Mouse (Mus musculus) B cell, adult 2 months (primary cell): ENCODE measurements around the gene Myh7.
A peak's percentile ranks its signal among the peaks of the same experiment; 100 is the strongest.

Experiments
- DNase-seq, 2 experiments: peaks; one replicate each; pipeline ENCODE4 v3.0.0; 2022

Gene Myh7

GRCm38 (mm10) chr14:54941024-54941978 lies 53.1 kb downstream of the Myh7 start:
- DNase-seq: no peak

DNA sequence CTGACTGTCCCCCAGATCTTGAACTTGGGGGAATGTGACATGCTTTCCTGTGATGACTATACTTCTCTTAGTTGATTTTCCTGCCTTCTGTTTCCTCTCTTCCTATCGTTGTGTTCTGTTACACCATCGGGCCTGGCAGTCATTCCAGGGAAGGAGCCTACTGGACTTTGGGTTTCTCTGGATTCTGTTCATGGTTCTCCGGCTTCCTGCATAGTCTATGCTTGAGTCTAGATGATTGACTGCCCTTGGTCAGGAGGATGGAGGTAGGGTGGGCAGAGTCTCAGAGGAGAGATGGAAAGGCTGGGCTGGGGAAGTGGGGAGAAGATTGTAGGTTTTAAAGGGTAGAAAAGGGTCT lies 54.3 kb downstream of the Myh7 start:
- DNase-seq: no peak

DNA sequence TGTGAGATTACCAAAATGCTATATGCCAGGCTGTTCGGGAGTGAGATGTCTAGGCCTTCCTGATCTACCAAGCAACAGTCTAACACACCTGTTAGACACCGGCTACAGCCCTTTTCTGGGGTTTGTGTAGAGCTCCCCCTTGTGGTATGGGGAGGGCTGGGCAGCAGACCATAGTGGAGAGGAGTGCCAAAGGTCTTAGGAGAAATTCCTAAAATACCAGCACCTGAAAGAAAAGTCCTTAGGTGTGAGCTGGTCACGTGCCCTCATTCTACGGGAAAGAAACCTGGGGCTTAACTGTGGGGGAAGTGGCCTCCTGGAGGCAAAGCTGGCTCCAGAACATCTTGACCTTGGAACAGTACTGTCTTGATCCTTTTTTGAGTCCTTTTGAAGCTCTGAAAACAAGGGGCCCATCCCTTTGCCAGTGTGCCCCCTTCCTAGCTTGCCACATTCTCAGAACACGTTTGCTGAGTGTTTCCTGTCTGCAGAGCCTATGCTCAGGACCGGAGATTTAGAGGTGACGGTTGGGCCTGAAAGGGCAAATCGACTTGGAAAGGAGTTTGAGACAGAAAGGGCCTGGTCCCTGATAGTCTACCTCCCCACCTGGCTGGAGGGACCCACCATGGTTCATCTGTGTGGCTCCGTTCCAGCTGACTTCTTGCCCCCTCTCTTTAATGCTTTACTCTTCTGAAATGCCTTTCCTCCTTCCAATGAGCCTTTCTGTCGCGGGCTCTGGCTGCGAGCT lies 54.8 kb downstream of the Myh7 start:
- DNase-seq: peak; percentile 80

- DNase-seq: no peak
Measured at GRCm38 (mm10) chr14:54938431-54939219, 55.8 kb downstream of the Myh7 start.

DNA sequence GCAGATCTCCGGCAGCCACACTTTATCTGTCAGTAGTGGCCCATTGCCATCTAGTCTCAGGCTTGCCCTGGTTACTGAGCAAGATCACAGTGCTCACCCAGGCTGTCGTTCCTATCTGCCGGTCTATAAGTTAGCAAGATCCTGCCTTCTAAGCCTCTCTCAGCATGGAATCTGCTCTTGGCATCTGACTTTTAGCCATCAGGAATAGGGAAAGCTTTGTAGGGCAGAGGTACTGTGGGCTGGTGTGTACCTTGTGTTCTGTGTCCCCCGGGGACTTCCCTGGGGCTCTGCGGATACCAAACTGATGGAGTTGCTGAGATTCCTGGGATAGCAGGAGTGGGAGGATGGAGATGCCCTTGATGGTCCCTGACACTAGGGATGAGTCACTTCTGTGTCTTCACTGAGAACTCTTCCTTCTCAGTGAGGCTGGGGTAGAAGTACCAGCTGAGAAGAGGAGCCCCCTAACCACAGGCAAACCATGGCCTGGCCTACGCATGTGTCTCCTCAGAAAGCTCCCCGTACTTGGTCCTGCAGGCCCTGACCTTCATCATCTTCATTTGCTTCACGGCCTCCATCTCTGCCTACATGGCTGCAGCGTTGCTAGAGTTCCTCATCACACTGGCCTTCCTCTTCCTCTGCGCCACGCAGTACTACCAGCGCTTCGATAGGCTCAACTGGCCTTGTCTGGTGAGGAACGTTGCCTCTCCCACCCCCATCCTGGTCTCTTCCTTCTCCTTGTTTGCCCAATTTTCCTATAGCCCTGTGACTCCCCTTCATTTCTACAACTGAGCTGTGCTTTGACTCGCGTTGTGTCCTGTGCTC lies 56.9 kb downstream of the Myh7 start:
- no peak for DNase-seq

GRCm38 (mm10) chr14:54936831-54937160 lies 57.6 kb downstream of the Myh7 start:
- no peak for DNase-seq

DNA sequence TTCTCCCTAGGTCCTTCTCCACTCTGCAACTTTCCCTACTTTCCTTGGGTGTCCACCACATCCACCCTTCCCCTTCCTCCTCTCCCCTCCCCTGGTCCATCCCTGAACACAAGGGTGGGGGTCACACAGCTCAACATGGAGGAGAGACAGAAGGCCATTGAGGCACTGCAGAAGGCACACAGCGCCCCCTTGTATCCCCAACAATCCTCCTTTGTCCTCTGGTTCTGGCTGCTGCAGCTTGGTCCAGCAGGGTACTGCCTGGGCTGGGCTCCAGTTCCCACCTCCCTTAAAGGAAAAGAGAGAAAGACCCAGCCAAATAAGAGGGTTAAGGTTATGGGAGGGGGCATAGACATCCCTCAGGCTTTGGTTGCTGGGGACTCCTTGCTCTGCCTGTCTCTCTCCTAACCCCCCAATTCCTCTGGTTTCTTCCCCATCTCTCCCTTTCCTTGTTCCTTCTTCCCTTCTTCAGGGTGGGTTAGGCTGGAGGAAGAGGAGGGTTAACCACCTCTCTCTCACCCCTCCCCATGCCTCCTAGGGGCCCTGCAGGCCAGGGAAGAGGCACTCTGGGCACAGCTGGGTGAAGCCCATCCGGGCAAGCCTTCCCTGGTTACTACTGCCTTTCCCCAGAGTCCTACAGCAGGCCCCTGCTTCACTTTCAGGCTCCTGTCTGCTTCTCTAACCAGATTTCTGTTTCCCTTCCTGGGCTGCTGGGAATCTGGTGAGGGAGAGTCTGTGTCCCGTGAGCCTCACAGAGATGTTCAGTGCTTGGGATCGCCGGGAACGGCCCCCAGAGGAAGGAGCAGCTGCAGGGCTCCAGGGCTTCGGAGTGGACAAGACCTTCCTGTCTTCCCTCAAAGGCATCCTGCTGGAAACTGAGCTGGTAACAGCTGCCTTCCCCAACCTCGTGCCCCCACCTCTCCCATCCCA lies 58.3 kb downstream of the Myh7 start, which contains the start of gene Cmtm5:
Gene Cmtm5, plus strand, starts transcription at position 358 of the 927 bp plus-strand sequence.
- no peak for DNase-seq

- DNase-seq: no peak
Measured at GRCm38 (mm10) chr14:54932645-54933150, 61.7 kb downstream of the Myh7 start, which contains the start of gene Il25. Il25 (plus strand) TSS chr14:54932695.

GRCm38 (mm10) chr14:54930431-54930830 lies 64.0 kb downstream of the Myh7 start:
- DNase-seq: no peak

- DNase-seq: no peak
Measured at GRCm38 (mm10) chr14:54929801-54930200, 64.6 kb downstream of the Myh7 start.

DNA sequence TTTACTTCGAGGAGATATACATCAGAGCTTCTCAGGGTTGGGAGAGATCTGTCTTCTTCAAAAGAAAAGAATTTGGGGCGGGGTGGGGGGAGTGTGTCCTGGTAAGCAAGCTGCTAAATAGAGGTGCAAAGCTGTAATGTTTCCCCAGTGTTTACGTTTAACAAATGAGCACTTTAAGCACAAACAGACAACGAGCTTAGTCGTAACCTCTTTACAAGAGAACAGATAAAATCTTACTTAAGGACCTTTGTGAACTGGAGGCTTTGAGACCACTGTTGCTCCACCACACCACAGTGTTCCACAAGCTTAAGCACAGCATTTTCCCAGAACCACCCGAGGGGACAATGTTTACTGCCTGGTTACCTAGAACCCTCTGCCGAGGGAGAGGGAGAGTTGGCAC lies 67.1 kb downstream of the Myh7 start:
- no peak for DNase-seq

GRCm38 (mm10) chr14:54926401-54927158 lies 67.8 kb downstream of the Myh7 start:
- DNase-seq: no peak

DNA sequence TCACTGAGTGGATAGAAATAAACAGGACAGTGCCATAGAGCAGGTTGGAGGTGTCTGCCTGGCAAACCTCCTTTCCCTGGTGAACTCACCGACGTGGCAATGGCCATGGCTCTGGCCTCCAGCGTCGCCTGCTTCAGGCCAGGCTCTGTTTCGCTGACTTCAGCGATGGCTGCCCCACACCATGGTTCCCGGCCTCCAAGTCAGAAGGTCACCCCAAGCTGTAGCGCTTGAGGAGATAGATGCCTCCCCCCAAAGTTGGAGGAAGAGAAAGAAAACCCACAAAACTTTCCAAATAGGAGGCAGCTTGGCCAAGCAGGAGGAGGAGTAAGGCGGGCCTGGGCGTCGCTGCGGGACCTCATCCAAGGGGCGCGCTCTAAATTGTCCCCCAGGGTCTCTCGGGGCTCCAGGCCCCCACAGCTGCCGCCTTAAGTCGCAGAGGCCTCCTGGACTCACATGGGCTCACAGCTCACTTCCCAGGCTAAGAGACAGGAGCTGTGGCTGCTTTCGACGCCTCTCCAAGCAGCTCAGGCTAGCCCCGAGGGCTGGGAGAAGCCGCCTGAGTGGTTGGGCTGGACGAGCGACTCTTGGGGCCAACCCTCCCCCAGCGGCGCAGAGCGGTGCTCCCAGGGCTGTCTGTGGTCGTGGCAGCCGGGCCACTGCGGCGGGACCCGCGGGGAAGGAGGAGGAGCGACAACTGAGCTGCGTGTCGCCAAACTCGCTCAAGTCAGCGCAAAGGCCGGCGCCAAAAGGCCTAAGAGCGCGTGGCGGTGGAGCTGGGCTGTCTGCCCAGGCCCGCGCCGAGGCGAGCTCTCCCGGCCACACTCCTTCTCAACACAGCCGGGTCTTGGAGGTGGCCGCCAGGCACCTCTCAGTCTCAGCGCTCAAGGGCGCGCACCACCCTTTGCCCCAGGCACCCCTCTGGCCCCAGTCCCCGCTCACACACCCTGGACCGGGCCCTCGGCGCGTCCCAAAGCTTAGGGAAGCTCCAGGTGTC lies 68.8 kb downstream of the Myh7 start, which contains the start of gene Efs:
Gene Efs, minus strand, starts transcription at position 778 of the 994 bp plus-strand sequence.
- no peak for DNase-seq

GRCm38 (mm10) chr14:54924641-54925348 lies 69.6 kb downstream of the Myh7 start:
- DNase-seq: no peak
